Mouse (Mus musculus): ENCODE results near the gene Aadac. TPM values are rescaled to one million over a fixed set of nuclear protein-coding genes. Genes with fewer than 3 reads are reported as not detected.

The Aadac gene
- polyA plus RNA-seq, 1 experiment, result not detected

DNA sequence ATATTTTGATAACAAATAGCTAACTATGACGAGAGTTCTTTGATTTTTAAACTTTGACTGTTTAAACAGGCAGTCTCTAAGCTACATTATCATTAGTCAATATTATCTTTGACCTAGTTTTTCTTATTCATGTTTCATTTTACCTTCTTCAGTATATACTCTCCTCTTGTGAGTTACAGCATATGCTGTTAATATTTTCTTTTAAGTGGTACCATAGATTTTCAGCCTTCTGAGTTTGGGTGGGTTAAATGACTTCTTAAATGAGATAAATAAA, 32.2 kb downstream of the Aadac start:
- no peaks in the 10 kb centered on the region for H3K36me3 ChIP-seq (ENCODE audit: control insufficient read depth)
- no peaks in the 10 kb centered on the region for H3K27me3 ChIP-seq (ENCODE audit: control insufficient read depth)
- H3K4me1 ChIP-seq (ENCODE audit: control insufficient read depth), result no peaks in the 10 kb centered on the region
- no peak for TF ChIP-seq TAL1 (IDR thresholded peaks at IDR 0.05; ENCODE audit: low read length)
- no peak for TF ChIP-seq GATA1 (IDR thresholded peaks at IDR 0.05; ENCODE audit: low read length)
- H3K9me3 ChIP-seq (ENCODE audit: control insufficient read depth, low read length), result no peaks in the 10 kb centered on the region
- H3K4me3 ChIP-seq (replicated peaks), result no peak overlapping the region

- no peak for TF ChIP-seq TAL1 (IDR thresholded peaks at IDR 0.05; ENCODE audit: low read length)
- TF ChIP-seq GATA1 (IDR thresholded peaks at IDR 0.05; ENCODE audit: low read length), result no peak
- H3K4me1 ChIP-seq (ENCODE audit: control insufficient read depth), result no peaks in the 10 kb centered on the region
Measured at GRCm38 (mm10) chr3:60078883-60079415, 53.4 kb downstream of the Aadac start.

DNA sequence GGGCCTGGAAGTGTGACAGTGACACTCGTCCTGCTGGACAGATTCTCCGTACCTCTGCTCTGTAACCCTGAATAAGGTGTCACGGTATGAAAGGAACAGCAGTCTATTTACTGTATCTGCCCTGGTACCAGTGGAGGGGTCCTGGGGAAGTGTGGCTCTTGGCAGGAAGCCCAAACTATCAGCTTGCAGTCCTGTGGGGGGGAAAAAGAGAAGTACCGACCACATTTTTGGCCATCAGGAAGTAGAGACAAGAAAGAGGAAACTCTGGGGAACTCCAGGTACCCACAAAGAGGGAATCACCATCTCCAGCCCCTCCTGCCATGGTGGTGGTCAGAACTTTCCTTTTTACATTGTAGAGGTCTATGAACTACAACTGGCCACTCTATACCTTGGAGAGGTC, 55.1 kb downstream of the Aadac start:
- Histone ChIP-seq H3K36me3 (ENCODE audit: control insufficient read depth) (no peaks in the 10 kb centered on the region), H3K4me3 (replicated peaks) (no peak overlapping the region), H3K9me3 (ENCODE audit: control insufficient read depth, low read length) (no peaks in the 10 kb centered on the region)

More at GRCm38 (mm10) chr3:60078883-60079415, 53.4 kb downstream of the Aadac start:
- no peaks in the 10 kb centered on the region for H3K36me3 ChIP-seq (ENCODE audit: control insufficient read depth)
- H3K9me3 ChIP-seq (ENCODE audit: control insufficient read depth, low read length), result no peaks in the 10 kb centered on the region
- no peaks in the 10 kb centered on the region for H3K27me3 ChIP-seq (ENCODE audit: control insufficient read depth)
- no peak overlapping the region for H3K4me3 ChIP-seq (replicated peaks)

DNA sequence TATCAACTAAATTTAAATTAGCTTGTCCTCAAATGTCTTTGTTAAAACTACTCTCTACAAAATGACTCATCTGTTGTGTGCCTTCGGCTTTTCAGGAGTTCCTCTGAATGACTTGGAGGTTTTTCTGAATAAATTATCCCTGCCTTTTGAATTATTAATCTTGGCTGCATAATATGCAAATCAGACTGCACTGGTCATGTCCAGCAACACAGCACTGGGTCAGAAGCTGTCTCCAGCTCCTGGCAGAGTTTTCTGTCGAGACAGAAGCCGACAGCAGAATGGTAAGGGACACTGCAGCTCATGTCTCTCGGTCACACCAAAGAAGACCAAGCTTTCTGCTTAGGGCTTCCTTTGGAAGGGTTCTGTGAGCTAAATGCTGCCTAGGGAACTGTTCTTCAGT, 56.1 kb downstream of the Aadac start, which contains the start of gene Sucnr1:
TSS of gene Sucnr1 (plus strand) at position 222 of the 400 bp plus-strand sequence.
- no peaks in the 10 kb centered on the region for H3K9me3 ChIP-seq (ENCODE audit: control insufficient read depth, low read length)
- TF ChIP-seq GATA1 (IDR thresholded peaks at IDR 0.05; ENCODE audit: low read length), result no peak
- no peak for TF ChIP-seq TAL1 (IDR thresholded peaks at IDR 0.05; ENCODE audit: low read length)

More for the DNA sequence above, 55.1 kb downstream of the Aadac start:
- no peaks in the 10 kb centered on the region for H3K27me3 ChIP-seq (ENCODE audit: control insufficient read depth)
- TF ChIP-seq GATA1 (IDR thresholded peaks at IDR 0.05; ENCODE audit: low read length) (no peak), TAL1 (IDR thresholded peaks at IDR 0.05; ENCODE audit: low read length) (no peak)
- no peaks in the 10 kb centered on the region for H3K4me1 ChIP-seq (ENCODE audit: control insufficient read depth)

GRCm38 (mm10) chr3:60082746-60083145, 57.2 kb downstream of the Aadac start:
- H3K9me3 ChIP-seq (ENCODE audit: control insufficient read depth, low read length), result no peaks in the 10 kb centered on the region
- no peaks in the 10 kb centered on the region for H3K4me1 ChIP-seq (ENCODE audit: control insufficient read depth)
- no peak for TF ChIP-seq TAL1 (IDR thresholded peaks at IDR 0.05; ENCODE audit: low read length)
- no peak for TF ChIP-seq GATA1 (IDR thresholded peaks at IDR 0.05; ENCODE audit: low read length)
- no peak overlapping the region for H3K4me3 ChIP-seq (replicated peaks)
- H3K27me3 ChIP-seq (ENCODE audit: control insufficient read depth), result no peaks in the 10 kb centered on the region
- H3K36me3 ChIP-seq (ENCODE audit: control insufficient read depth), result no peaks in the 10 kb centered on the region

More for the DNA sequence above, 56.1 kb downstream of the Aadac start, which contains the start of gene Sucnr1:
- no peak within 1 kb of the TSS for H3K4me3 ChIP-seq (replicated peaks)
- H3K27me3 ChIP-seq (ENCODE audit: control insufficient read depth), result no peaks in the 10 kb centered on the region
- no peaks in the 10 kb centered on the region for H3K4me1 ChIP-seq (ENCODE audit: control insufficient read depth)
- no peaks in the 10 kb centered on the region for H3K36me3 ChIP-seq (ENCODE audit: control insufficient read depth)

GRCm38 (mm10) chr3:60085729-60086128, 60.2 kb downstream of the Aadac start:
- Histone ChIP-seq H3K36me3 (ENCODE audit: control insufficient read depth) (no peaks in the 10 kb centered on the region), H3K9me3 (ENCODE audit: control insufficient read depth, low read length) (no peaks in the 10 kb centered on the region), H3K27me3 (ENCODE audit: control insufficient read depth) (no peaks in the 10 kb centered on the region), H3K4me3 (replicated peaks) (no peak overlapping the region), H3K4me1 (ENCODE audit: control insufficient read depth) (no peaks in the 10 kb centered on the region)
- TF ChIP-seq GATA1 (IDR thresholded peaks at IDR 0.05; ENCODE audit: low read length), result no peak
- TF ChIP-seq TAL1 (IDR thresholded peaks at IDR 0.05; ENCODE audit: low read length), result no peak

Other genes starting within 250 kb of the Aadac start
- gene Gm8298, start 164.7 kb upstream of the Aadac start, polyA plus RNA-seq (2012), result not detected in 2 replicates
- not detected in 2 replicates for gene C130079G13Rik, start 100.5 kb upstream of the Aadac start, polyA plus RNA-seq (2012)
- not detected in 2 replicates for gene Aadacl2, start 19.0 kb upstream of the Aadac start, polyA plus RNA-seq (2012)
- not detected in 2 replicates for gene Sucnr1, start 56.2 kb downstream of the Aadac start, polyA plus RNA-seq (2012)

Data from erythroblast, embryonic 14.5 days (primary cell).